In genomic region chr3:40520567-40520966, GRCm38 (mm10) we compare ENCODE assay signal across 11 mouse cellular contexts.
"Had no signal": no experiment of that assay in that cellular context is flagged by ENCODE, and none has a peak within 500 bp of the region (broad histone marks: within the 10 kb centered on the region; RNA-seq: fewer than 3 reads in every experiment).

No protein-coding gene starts in this region.

- H3K9ac ChIP-seq: liver, embryonic 15.5 days had no signal

- H3K4me3 ChIP-seq: limb, embryonic 10.5 days; liver, embryonic 15.5 days had no signal

- DNase-seq: kidney, adult 9 months; kidney, postnatal 14 days; lung, adult 2 months; lung, postnatal 36 days; right cerebral cortex, postnatal 14 days; thymus, postnatal 4 days had no signal

- H3K36me3 ChIP-seq: limb, embryonic 10.5 days; liver, embryonic 15.5 days had no signal

- ATAC-seq: lung, postnatal 0 days; midbrain, embryonic 16.5 days had no signal

- H3K27me3 ChIP-seq: liver, embryonic 15.5 days had no signal

- H3K9me3 ChIP-seq: limb, embryonic 10.5 days; liver, embryonic 15.5 days had no signal

- H3K4me2 ChIP-seq: liver, embryonic 11.5 days; liver, embryonic 15.5 days had no signal

- H3K27ac ChIP-seq: limb, embryonic 10.5 days; liver, embryonic 15.5 days had no signal
